Mouse (Mus musculus) lung, adult 2 months (tissue): ENCODE measurements around the gene Dazap1. TPM values are rescaled to one million over a fixed set of nuclear protein-coding genes. Genes with fewer than 3 reads are reported as not detected.
"Not testable (repeated sequence)": the region's sequence is repeated elsewhere in the genome, so short reads cannot be mapped to it uniquely, and the experiment has no call there.

Experiments used
- DNase-seq: peaks from one replicate; pipeline ENCODE4 v3.0.0; 2022
- H3K4me1 ChIP-seq: fragments of 200-500 bp; 2 replicates; pipeline ENCODE4 v1.6.1; 2011; ENCODE audit warnings: low read length; ENCODE audit not compliant: control insufficient read depth, insufficient read depth
- H3K4me3 ChIP-seq: fragments of 200-500 bp; replicated peaks from 2 replicates; pipeline ENCODE3; 2011; ENCODE audit warnings: low read depth, mild to moderate bottlenecking, control low read depth, low read length; ENCODE audit errors: extremely low read depth
- CTCF ChIP-seq: fragments of 200-500 bp; IDR thresholded peaks from 2 replicates; pipeline ENCODE4 v1.5.1; 2011; ENCODE audit warnings: mild to moderate bottlenecking, low read length, control low read depth; ENCODE audit not compliant: insufficient read depth
- POLR2A ChIP-seq: fragments of 200-500 bp; IDR thresholded peaks from 2 replicates; pipeline ENCODE4 v1.6.1; 2011; ENCODE audit warnings: low read depth, mild to moderate bottlenecking, control low read depth, low read length, borderline replicate concordance; ENCODE audit errors: extremely low read depth
- WGBS: fragments of 180-500 bp; shearing (Covaris S2); methylation state at CpG from one replicate; pipeline ENCODE4 v1.1.7; 2018; 5-methylcytosine and 5-hydroxymethylcytosine counted together
- polyA plus RNA-seq: library from polyadenylated mRNA; depleted of rRNA; stranded (reverse); fragments of >200 nt; gene quantifications from 2 replicates; pipeline ENCODE4 v1.2.3, GENCODE M21; 2012

The Dazap1 gene
- polyA plus RNA-seq, 1 experiment: 65.9 TPM

- no peak for TF ChIP-seq POLR2A
- TF ChIP-seq CTCF: no peak
- 46% methylated on average over 15 of the region's 15 CpGs for whole genome bisulfite sequencing
- peaks cover 12% of the 10 kb centered on the region for H3K4me1 ChIP-seq
- no peak for DNase-seq
- H3K4me3 ChIP-seq: no peak overlapping the region
Measured at GRCm38 (mm10) chr10:80227877-80228775, 33.2 kb upstream of the Dazap1 start.

- Histone ChIP-seq H3K4me1 (no peaks in the 10 kb centered on the region), H3K4me3 (no peak overlapping the region)
- no peak for TF ChIP-seq POLR2A
- 94% methylated on average over 13 of the region's 13 CpGs for WGBS
- no peak for DNase-seq
Measured at GRCm38 (mm10) chr10:80236145-80236825, 25.0 kb upstream of the Dazap1 start.

- H3K4me3 ChIP-seq: no peak overlapping the region
- no peaks in the 10 kb centered on the region for H3K4me1 ChIP-seq
- no peak for TF ChIP-seq CTCF
- no peak for TF ChIP-seq POLR2A
- WGBS: 92% methylated on average over 4 of the region's 4 CpGs
- DNase-seq: no peak
Measured at GRCm38 (mm10) chr10:80237020-80237419, 24.3 kb upstream of the Dazap1 start.

GRCm38 (mm10) chr10:80238306-80238705 lies 23.0 kb upstream of the Dazap1 start:
- DNase-seq: no peak
- no peak overlapping the region for H3K4me3 ChIP-seq
- 97% methylated on average over 3 of the region's 3 CpGs for WGBS
- H3K4me1 ChIP-seq: no peaks in the 10 kb centered on the region
- no peak for TF ChIP-seq CTCF
- no peak for TF ChIP-seq POLR2A

- H3K4me1 ChIP-seq: no peaks in the 10 kb centered on the region
- no peak overlapping the region for H3K4me3 ChIP-seq
- no peak for TF ChIP-seq CTCF
- no peak for TF ChIP-seq POLR2A
- no peak for DNase-seq
- 77% methylated on average over 6 of the region's 6 CpGs for WGBS
Measured at GRCm38 (mm10) chr10:80239791-80240190, 21.5 kb upstream of the Dazap1 start.

GRCm38 (mm10) chr10:80242088-80242487 lies 19.2 kb upstream of the Dazap1 start:
- TF ChIP-seq POLR2A (no peak), CTCF (no peak)
- 64% methylated on average over 9 of the region's 9 CpGs for whole genome bisulfite sequencing

GRCm38 (mm10) chr10:80242607-80243006 lies 18.7 kb upstream of the Dazap1 start:
- TF ChIP-seq CTCF (no peak), POLR2A (no peak)
- no peak for DNase-seq
- WGBS: 63% methylated on average over 3 of the region's 3 CpGs
- no peaks in the 10 kb centered on the region for H3K4me1 ChIP-seq
- H3K4me3 ChIP-seq: no peak overlapping the region

More at GRCm38 (mm10) chr10:80242088-80242487, 19.2 kb upstream of the Dazap1 start:
- Histone ChIP-seq H3K4me3 (no peak overlapping the region), H3K4me1 (no peaks in the 10 kb centered on the region)
- no peak for DNase-seq

- WGBS: 30% methylated on average over 5 of the region's 5 CpGs
- no peak for TF ChIP-seq POLR2A
- TF ChIP-seq CTCF: peak; percentile 38
- no peak for DNase-seq
- Histone ChIP-seq H3K4me3 (no peak overlapping the region), H3K4me1 (peaks cover 2% of the 10 kb centered on the region)
Measured at GRCm38 (mm10) chr10:80244791-80245399, 16.4 kb upstream of the Dazap1 start.

GRCm38 (mm10) chr10:80245600-80245999 lies 15.7 kb upstream of the Dazap1 start:
- TF ChIP-seq POLR2A (no peak), CTCF (peak; percentile 50)
- WGBS: 5% methylated on average over 4 of the region's 4 CpGs
- Histone ChIP-seq H3K4me1 (peaks cover 4% of the 10 kb centered on the region), H3K4me3 (no peak overlapping the region)
- DNase-seq: peak; percentile 71

GRCm38 (mm10) chr10:80247849-80248248 lies 13.4 kb upstream of the Dazap1 start:
- Histone ChIP-seq H3K4me3 (no peak overlapping the region), H3K4me1 (peaks cover 4% of the 10 kb centered on the region)
- DNase-seq: no peak
- TF ChIP-seq POLR2A: no peak
- peak; percentile 24; the same call in 1 of the 2 replicates for TF ChIP-seq CTCF
- 56% methylated on average over 6 of the region's 6 CpGs for WGBS

- H3K4me3 ChIP-seq: peak overlapping the region; percentile 87
- WGBS: 15% methylated on average over 3 of the region's 3 CpGs
- DNase-seq, H3K4me1 ChIP-seq: not testable (repeated sequence)
Measured at GRCm38 (mm10) chr10:80248437-80248836, 12.8 kb upstream of the Dazap1 start.
